Mouse (Mus musculus): ENCODE measurements around the gene Gorasp2. TPM values are rescaled to one million over a fixed set of nuclear protein-coding genes. Genes with fewer than 3 reads are reported as not detected.

The Gorasp2 gene
- polyA plus RNA-seq, 1 experiment from 2014 or later = 145 TPM

DNA sequence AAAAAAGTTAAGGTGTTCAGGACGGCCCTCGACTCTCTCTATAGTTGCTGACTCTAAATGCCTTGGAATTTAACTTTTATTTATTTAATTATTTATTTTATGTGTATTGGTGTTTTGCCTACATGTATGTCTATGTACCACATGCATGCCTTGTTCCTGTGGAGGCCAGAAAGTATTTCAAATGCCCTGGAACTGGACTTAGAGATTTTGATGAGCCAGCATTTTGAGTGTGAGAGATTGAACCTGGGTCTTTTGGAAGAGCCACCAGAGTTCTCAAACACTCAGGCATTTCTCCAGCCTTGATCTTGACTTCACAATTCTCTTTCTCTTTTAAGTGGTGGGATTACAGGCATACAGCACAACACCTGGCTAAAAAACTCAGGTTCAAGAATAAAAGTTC, 90.3 kb downstream of the Gorasp2 start:
- no peak overlapping the region for H3K27ac ChIP-seq (ENCODE audit: low read length)
- no peaks in the 10 kb centered on the region for H3K27me3 ChIP-seq (ENCODE audit: control insufficient read depth, insufficient read depth, low read depth, low read length)
- no peaks in the 10 kb centered on the region; the same call in 1 of the 2 replicates for H3K36me3 ChIP-seq (ENCODE audit: control insufficient read depth, insufficient read depth, low read length)
- H3K9me3 ChIP-seq (replicated peaks; ENCODE audit: control insufficient read depth, low read length, poor library complexity, severe bottlenecking) = no peaks in the 10 kb centered on the region
- no peaks in the 10 kb centered on the region; the same call in 1 of the 2 replicates for H3K4me1 ChIP-seq (ENCODE audit: control insufficient read depth, insufficient read depth, low read length)
- 93% methylated on average over 2 of the region's 2 CpGs for WGBS
- ATAC-seq = no peak
- no peak overlapping the region for H3K9ac ChIP-seq (ENCODE audit: low read depth, low read length)
- H3K4me3 ChIP-seq (ENCODE audit: low read depth, low read length) = no peak overlapping the region
- H3K4me2 ChIP-seq (ENCODE audit: low read length) = no peak overlapping the region

DNA sequence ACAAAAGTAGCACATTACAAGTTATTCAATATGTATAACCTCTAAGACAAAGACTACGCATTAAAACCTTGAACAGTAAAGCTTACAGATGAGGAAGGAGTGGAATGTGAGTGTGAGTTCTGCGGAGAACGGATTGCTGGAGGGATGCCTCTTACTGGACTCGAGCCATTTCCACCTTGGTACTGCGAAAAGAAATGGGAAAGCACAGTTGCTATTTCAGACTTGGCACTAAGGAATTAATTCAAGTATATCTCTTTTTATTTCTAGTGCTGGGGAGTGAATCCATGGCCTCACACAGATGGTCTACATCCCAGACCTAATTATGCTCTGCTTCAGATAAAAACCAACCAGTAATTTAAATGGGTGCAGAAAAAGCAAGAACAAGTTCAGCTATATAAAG, 90.8 kb downstream of the Gorasp2 start:
- no peak for ATAC-seq
- Histone ChIP-seq H3K36me3 (ENCODE audit: control insufficient read depth, insufficient read depth, low read length) (no peaks in the 10 kb centered on the region; the same call in 1 of the 2 replicates), H3K4me2 (ENCODE audit: low read length) (no peak overlapping the region), H3K4me3 (ENCODE audit: low read depth, low read length) (no peak overlapping the region), H3K27ac (ENCODE audit: low read length) (no peak overlapping the region), H3K4me1 (ENCODE audit: control insufficient read depth, insufficient read depth, low read length) (no peaks in the 10 kb centered on the region; the same call in 1 of the 2 replicates), H3K27me3 (ENCODE audit: control insufficient read depth, insufficient read depth, low read depth, low read length) (no peaks in the 10 kb centered on the region), H3K9me3 (replicated peaks; ENCODE audit: control insufficient read depth, low read length, poor library complexity, severe bottlenecking) (no peaks in the 10 kb centered on the region), H3K9ac (ENCODE audit: low read depth, low read length) (no peak overlapping the region)
- 95% methylated on average over 5 of the region's 5 CpGs for WGBS

Other genes with a start within 250 kb of the Gorasp2 start
- gene Sp5, start 186.7 kb upstream of the Gorasp2 start, polyA plus RNA-seq (2015; fragmentation: Nextera tagmentation; extraction: Ambion mirVana) = 13.2 and 21.3 TPM in 2 replicates
- gene Erich2, start 152.8 kb upstream of the Gorasp2 start, polyA plus RNA-seq (2015; fragmentation: Nextera tagmentation; extraction: Ambion mirVana) = 2.9 TPM in 2 replicates
- 130 and 149 TPM in 2 replicates for gene Gad1, start 108.5 kb upstream of the Gorasp2 start, polyA plus RNA-seq (2015; fragmentation: Nextera tagmentation; extraction: Ambion mirVana)
- 3.1 and 3.5 TPM in 2 replicates for gene Gm26558, start 532 bp downstream of the Gorasp2 start, polyA plus RNA-seq (2015; fragmentation: Nextera tagmentation; extraction: Ambion mirVana)
- 17.2 and 20.6 TPM in 2 replicates for gene Tlk1, start 164.2 kb downstream of the Gorasp2 start, polyA plus RNA-seq (2015; fragmentation: Nextera tagmentation; extraction: Ambion mirVana)